Mouse (Mus musculus): Measurements from ENCODE around the gene Riok1. TPM values are rescaled to one million over a fixed set of nuclear protein-coding genes. Genes with fewer than 3 reads are reported as not detected.

The Riok1 gene
- polyA plus RNA-seq, 1 experiment from 2014 or later, result 62.5 TPM

DNA sequence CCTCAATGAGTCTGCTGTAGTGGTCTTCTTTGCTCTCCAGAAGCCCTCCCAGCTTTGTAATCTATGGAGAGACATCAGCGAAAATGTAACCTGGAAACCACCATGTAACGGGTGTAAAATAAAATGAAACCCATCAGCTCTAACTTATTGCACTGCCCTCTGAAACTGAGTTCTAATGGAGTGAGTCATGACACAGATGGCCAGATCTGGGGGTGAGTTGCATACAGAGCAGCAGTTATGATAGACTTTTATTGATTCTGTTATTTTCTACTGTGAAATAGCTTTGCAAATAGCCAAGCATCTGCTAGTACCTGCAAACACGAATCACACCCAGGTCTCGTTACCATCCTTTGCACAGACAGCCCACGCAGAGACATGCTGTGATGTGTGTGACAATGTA is 24.4 kb upstream of the Riok1 start:
- no peaks in the 10 kb centered on the region for H3K36me3 ChIP-seq
- no peaks in the 10 kb centered on the region for H3K27me3 ChIP-seq
- 84% methylated on average over 5 of the region's 5 CpGs for WGBS

DNA sequence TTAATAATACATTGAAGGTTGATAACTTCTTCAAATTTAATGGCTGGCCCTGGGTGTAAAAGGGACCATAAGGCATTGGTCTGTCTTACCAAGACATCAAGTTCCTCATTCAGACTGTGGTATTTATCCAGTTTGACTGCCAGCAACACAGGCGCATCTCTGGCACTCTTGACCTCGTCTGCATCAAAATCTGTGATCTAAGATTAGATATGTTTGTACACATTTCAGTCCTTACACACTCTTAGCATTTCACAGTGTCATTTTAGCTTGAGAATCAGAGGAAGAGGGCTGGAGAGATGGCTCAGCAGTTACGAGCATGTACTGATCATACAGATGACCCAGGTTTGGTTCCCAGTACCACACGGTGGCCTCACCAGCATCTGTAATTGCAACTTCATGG is 21.2 kb upstream of the Riok1 start:
- Histone ChIP-seq H3K9me3 (no peaks in the 10 kb centered on the region), H3K36me3 (no peaks in the 10 kb centered on the region), H3K9ac (no peak overlapping the region), H3K4me1 (no peaks in the 10 kb centered on the region), H3K27ac (no peak overlapping the region), H3K4me2 (replicated peaks) (no peak overlapping the region), H3K4me3 (no peak overlapping the region), H3K27me3 (no peaks in the 10 kb centered on the region)
- WGBS, result 88% methylated on average over 4 of the region's 4 CpGs
- no peak for ATAC-seq (ENCODE audit: insufficient number of reproducible peaks, insufficient read depth, low FRiP score, low TSS enrichment)

More for the DNA sequence above, 24.4 kb upstream of the Riok1 start:
- Histone ChIP-seq H3K4me2 (replicated peaks) (no peak overlapping the region), H3K27ac (no peak overlapping the region), H3K4me1 (no peaks in the 10 kb centered on the region), H3K9ac (no peak overlapping the region), H3K9me3 (no peaks in the 10 kb centered on the region), H3K4me3 (no peak overlapping the region)
- ATAC-seq (ENCODE audit: insufficient number of reproducible peaks, insufficient read depth, low FRiP score, low TSS enrichment), result no peak

DNA sequence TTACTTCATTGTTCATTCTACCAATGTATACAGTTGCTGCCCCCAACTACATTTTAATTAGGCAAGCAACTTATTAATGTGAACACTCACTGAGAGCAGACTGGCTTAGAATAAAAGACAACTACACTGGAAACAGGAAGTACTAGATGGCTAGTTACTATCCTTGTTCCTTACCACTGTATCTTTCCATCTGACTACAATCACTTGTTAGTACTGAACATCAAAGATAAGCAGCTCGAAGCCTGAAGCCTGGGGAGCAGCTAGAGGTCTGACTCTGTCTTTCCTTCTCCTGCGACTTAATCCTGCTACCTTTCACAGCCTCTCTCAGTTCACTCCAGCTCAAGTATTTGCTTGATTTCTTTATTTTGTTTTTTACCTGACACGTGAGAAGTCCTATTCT is 18.0 kb upstream of the Riok1 start:
- H3K27ac ChIP-seq, result no peak overlapping the region
- no peak for ATAC-seq (ENCODE audit: insufficient number of reproducible peaks, insufficient read depth, low FRiP score, low TSS enrichment)
- H3K9me3 ChIP-seq, result no peaks in the 10 kb centered on the region
- no peak overlapping the region for H3K4me2 ChIP-seq (replicated peaks)
- H3K36me3 ChIP-seq, result no peaks in the 10 kb centered on the region
- 81% methylated on average over 3 of the region's 3 CpGs for WGBS
- H3K4me3 ChIP-seq, result no peak overlapping the region
- no peaks in the 10 kb centered on the region for H3K27me3 ChIP-seq
- H3K4me1 ChIP-seq, result no peaks in the 10 kb centered on the region
- no peak overlapping the region for H3K9ac ChIP-seq

DNA sequence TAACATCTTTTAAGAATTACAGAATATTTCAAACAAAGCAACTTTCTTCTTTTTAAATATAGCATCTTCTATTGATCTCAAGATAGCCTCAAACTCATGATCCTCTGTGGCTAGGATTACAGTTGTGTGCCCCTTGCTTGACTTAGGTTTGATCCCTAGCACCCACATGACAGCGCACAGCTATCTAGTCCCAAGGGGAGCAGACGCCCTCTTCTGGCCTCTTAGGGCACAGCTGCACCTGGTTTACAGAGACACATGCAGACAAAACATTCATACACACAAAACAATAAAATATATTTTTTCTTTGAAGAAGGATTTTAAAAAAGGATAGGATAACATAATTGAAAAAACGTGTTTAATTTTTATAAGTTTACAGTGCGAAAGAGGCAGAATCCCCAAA is 10.9 kb upstream of the Riok1 start:
- Histone ChIP-seq H3K36me3 (no peaks in the 10 kb centered on the region), H3K4me3 (no peak overlapping the region), H3K9me3 (no peaks in the 10 kb centered on the region), H3K27ac (no peak overlapping the region), H3K4me1 (no peaks in the 10 kb centered on the region), H3K9ac (no peak overlapping the region), H3K27me3 (no peaks in the 10 kb centered on the region), H3K4me2 (replicated peaks) (no peak overlapping the region)
- ATAC-seq (ENCODE audit: insufficient number of reproducible peaks, insufficient read depth, low FRiP score, low TSS enrichment), result no peak
- WGBS, result 30% methylated on average over 4 of the region's 4 CpGs

DNA sequence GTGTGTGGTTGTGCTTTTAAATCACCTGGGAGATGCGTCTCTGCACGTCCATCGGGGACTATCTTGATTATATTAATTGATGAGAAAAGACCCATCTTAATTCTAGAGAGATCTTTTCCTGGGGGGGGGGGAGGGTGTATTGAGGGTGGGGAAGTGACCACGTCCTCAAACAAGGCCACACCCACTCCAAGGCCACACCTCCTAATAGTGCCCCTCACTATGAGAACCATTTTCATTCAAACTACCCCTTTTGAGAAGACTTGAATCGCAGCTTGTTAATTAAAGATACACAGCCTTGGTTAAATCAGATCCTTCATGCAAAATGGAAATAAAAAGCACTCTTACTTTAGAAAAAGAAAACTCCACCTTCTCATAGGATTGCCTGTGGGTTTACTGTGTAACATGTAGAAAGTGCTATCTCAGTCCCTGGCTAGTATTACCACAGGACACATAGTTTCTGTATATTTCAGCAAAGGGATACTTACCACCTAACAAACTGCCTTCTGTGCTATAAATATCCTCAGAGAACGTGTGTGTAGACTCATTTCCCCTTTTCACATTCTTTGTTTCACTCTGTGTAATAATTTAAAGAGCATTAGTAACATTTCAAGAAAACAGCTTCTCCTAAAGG is 9.1 kb upstream of the Riok1 start:
- no peak for ATAC-seq (ENCODE audit: insufficient number of reproducible peaks, insufficient read depth, low FRiP score, low TSS enrichment)
- Histone ChIP-seq H3K9ac (no peak overlapping the region), H3K27ac (no peak overlapping the region), H3K4me3 (no peak overlapping the region), H3K4me1 (no peaks in the 10 kb centered on the region), H3K36me3 (no peaks in the 10 kb centered on the region), H3K4me2 (replicated peaks) (no peak overlapping the region), H3K27me3 (no peaks in the 10 kb centered on the region), H3K9me3 (no peaks in the 10 kb centered on the region)
- 64% methylated on average over 6 of the region's 6 CpGs for WGBS

DNA sequence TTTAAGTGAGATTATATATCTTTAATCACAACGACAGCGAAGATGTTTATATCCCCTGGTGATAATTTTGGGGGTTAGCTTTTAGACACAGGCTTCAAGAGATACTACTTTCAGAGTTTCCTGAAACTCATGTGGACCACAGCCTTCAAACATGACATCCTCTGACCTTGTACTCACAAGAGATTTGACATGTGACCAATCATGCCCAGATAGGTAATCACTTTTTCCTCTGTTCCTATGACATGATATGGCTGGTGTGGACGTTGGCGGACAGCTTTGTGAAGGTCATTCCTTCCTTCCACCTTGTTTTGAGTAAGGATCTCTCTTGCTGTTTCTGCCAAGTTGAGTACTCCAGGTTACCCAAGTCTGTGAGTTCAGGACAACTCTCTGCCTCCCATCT is 8.4 kb upstream of the Riok1 start:
- no peak overlapping the region for H3K27ac ChIP-seq
- 80% methylated on average over 4 of the region's 4 CpGs for WGBS
- H3K9ac ChIP-seq, result no peak overlapping the region
- no peaks in the 10 kb centered on the region for H3K27me3 ChIP-seq
- no peak for ATAC-seq (ENCODE audit: insufficient number of reproducible peaks, insufficient read depth, low FRiP score, low TSS enrichment)
- H3K4me1 ChIP-seq, result no peaks in the 10 kb centered on the region
- H3K36me3 ChIP-seq, result no peaks in the 10 kb centered on the region
- no peak overlapping the region for H3K4me2 ChIP-seq (replicated peaks)
- H3K4me3 ChIP-seq, result no peak overlapping the region
- no peaks in the 10 kb centered on the region for H3K9me3 ChIP-seq

DNA sequence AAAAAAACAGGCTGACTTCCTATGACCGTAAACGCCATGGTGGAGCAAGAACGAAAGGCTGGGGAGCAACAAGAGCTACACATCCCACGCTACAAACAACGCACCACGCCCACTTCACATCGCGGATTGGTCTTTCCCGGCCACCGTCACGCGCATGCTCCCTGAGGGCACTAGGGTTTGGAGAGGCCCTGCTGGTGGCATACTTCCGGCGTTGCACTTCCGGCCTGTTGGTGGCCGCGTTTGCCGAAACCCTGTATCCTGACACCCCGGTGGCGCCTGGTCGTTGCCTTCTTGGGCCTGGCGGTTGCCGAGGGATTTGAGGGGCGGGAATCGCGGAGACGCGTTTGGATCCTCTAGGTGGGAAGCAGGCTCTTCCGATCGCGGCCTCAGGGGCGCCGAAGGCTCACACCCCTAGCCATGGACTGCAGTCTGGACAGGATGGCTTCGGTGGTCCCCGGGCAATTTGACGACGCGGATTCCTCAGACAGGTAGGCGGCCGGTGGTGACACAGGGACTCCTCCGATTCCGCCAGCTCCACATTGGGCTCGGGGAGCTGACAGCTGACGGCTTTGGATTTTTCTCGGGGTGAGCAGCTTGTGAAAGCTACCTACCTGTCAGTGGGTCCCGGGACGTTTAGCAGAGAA is 371 bp downstream of the Riok1 start, which contains the start of gene Cage1:
TSS of gene Cage1 (minus strand) at position 26 of the 644 bp plus-strand sequence.
- H3K9ac ChIP-seq, result peak within 1 kb of the TSS; percentile 83
- peak within 1 kb of the TSS; percentile 81 for H3K27ac ChIP-seq
- H3K4me2 ChIP-seq (replicated peaks), result peak within 1 kb of the TSS; percentile 93
- WGBS, result under 1% methylated on average over 47 of the region's 47 CpGs
- no peaks in the 10 kb centered on the region for H3K27me3 ChIP-seq
- no peaks in the 10 kb centered on the region for H3K9me3 ChIP-seq
- H3K4me3 ChIP-seq, result peak within 1 kb of the TSS; percentile 86
- peaks cover 14% of the 10 kb centered on the region for H3K4me1 ChIP-seq
- peak; percentile 89 for ATAC-seq (ENCODE audit: insufficient number of reproducible peaks, insufficient read depth, low FRiP score, low TSS enrichment)
- peaks cover 22% of the 10 kb centered on the region for H3K36me3 ChIP-seq

DNA sequence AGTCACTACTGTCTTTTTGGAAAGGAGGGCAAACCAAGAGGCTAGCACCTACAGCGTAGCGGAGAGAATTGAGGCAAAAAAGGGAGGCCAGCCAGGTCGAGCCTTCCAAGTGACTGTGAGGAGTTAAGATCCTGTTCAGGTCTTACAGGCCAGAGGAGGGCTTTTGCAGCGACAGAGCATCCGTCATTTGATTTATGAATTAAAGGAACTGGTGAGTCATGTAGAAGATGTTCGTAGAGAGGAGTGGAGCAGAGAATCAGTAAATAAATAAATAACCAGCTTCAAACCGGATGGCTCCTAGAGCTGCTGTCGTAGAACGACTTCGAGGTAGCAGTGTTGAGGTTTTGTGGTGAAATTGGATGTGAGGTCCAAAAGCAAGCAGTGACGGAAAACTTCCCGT is 1.0 kb downstream of the Riok1 start:
- 54% methylated on average over 12 of the region's 12 CpGs for whole genome bisulfite sequencing
- Histone ChIP-seq H3K9ac (peak overlapping the region; percentile 83), H3K9me3 (no peaks in the 10 kb centered on the region), H3K36me3 (peaks cover 27% of the 10 kb centered on the region), H3K27me3 (no peaks in the 10 kb centered on the region), H3K4me2 (replicated peaks) (peak overlapping the region; percentile 93), H3K27ac (no peak overlapping the region), H3K4me3 (peak overlapping the region; percentile 86), H3K4me1 (peaks cover 14% of the 10 kb centered on the region)
- no peak for ATAC-seq (ENCODE audit: insufficient number of reproducible peaks, insufficient read depth, low FRiP score, low TSS enrichment)

DNA sequence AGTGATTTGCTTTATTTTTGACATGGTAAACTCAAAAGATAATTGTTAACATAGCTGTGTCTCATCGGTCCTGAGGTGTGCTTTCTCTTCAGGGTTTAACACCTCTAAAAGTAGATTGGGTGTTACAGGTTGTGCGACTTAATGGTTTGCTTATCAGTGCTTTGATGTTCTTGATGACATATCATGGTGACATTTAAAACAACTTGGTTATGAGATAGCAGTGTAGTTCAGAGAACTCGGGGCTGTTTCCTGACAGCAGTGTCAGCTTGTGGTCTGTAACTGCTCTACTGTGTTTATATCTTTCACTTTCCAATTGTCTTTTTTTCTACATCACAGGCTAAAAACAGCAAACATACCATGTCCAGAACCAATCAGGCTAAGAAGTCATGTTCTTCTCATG is 13.1 kb downstream of the Riok1 start:
- Histone ChIP-seq H3K36me3 (peaks cover 77% of the 10 kb centered on the region), H3K9me3 (no peaks in the 10 kb centered on the region), H3K4me2 (replicated peaks) (no peak overlapping the region), H3K27me3 (no peaks in the 10 kb centered on the region), H3K4me1 (no peaks in the 10 kb centered on the region), H3K9ac (no peak overlapping the region), H3K27ac (no peak overlapping the region), H3K4me3 (no peak overlapping the region)
- WGBS, result 89% methylated on average over 3 of the region's 3 CpGs
- no peak for ATAC-seq (ENCODE audit: insufficient number of reproducible peaks, insufficient read depth, low FRiP score, low TSS enrichment)

DNA sequence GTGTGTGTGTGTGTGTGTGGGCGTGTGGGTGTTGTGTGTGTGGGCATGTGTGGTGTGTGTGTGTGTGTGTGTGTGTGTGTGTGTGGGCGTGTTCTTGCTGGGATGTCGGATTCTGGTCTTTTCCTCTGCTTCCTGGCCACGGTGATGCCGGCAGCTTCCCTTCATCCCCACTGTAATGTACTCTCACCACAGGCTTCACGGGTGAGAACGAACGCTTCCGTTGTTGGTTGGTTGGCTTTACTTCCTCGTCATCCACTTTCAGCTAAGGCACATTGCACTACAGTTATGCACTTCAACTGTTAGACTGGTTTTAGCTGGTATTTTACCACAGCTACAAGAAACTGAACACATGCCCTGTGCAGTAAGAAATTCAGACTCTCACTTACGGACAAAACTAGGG is 25.9 kb downstream of the Riok1 start:
- 90% methylated on average over 11 of the region's 11 CpGs for WGBS
- ATAC-seq (ENCODE audit: insufficient number of reproducible peaks, insufficient read depth, low FRiP score, low TSS enrichment), result no peak
- Histone ChIP-seq H3K4me2 (replicated peaks) (no peak overlapping the region), H3K9me3 (no peaks in the 10 kb centered on the region), H3K9ac (no peak overlapping the region), H3K4me3 (no peak overlapping the region), H3K27me3 (no peaks in the 10 kb centered on the region), H3K4me1 (no peaks in the 10 kb centered on the region), H3K27ac (no peak overlapping the region), H3K36me3 (peaks cover 45% of the 10 kb centered on the region)

DNA sequence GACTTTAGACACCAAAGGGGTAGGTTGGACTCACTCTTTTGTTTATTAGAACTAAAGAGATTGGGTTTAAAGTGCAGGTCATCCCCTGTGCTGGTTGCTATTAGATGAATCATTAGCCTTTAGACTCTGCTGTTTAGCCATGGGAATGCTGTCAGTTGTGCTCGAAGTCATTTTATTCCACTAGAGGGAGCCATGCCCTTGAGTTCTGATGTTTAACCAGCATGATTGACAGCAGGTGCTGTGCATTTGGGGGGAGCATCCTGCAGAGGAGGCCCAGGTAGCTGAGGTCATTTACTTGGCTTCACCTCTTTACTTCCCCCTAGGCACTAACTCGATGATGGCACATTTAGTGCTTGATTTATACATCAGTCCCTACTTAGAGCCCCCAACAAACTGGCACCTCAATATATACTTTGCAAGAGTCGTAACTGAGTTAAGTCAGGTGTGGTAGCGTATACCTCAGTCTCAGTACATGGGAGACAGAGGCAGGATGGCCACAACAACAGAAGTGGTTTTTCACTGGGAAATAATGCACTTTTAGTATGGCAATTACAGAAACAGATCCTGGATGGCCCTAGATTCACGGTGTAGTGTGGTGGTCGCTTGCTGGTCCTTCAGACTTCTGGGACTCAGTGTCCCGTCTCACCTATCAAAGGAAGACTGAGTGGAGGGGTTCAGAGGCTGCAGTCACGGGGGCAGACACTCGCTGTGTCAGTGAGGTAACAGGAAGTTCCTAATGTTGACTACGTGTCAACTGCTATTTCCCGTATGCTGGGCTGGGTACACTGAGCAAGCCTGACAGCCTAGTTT is 28.3 kb downstream of the Riok1 start:
- H3K4me1 ChIP-seq, result no peaks in the 10 kb centered on the region
- no peaks in the 10 kb centered on the region for H3K9me3 ChIP-seq
- H3K27ac ChIP-seq, result no peak overlapping the region
- no peak overlapping the region for H3K4me3 ChIP-seq
- H3K36me3 ChIP-seq, result peaks cover 26% of the 10 kb centered on the region
- 72% methylated on average over 11 of the region's 11 CpGs for WGBS
- H3K9ac ChIP-seq, result no peak overlapping the region
- H3K27me3 ChIP-seq, result no peaks in the 10 kb centered on the region
- no peak overlapping the region for H3K4me2 ChIP-seq (replicated peaks)
- ATAC-seq (ENCODE audit: insufficient number of reproducible peaks, insufficient read depth, low FRiP score, low TSS enrichment), result no peak

DNA sequence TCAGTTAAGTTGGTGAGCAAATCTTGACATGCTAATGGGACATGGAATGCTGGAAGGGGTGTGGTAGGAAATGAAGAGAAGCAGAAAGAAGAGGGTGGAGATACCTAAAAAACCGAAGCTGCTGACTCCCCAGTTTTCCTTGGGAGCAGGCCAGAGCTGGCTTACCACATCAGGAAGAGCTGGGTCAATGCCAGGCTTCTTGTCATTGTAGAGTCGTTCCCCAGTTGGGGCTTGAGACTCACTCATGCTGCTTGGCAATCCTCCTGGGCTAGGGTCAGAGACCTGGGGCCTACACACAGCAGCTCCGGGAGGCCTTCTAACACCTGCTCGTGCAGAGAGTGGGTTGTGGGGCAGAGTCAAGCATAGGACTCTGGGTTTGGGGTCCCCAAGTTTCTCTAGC is 34.1 kb downstream of the Riok1 start:
- Histone ChIP-seq H3K36me3 (no peaks in the 10 kb centered on the region), H3K9ac (no peak overlapping the region), H3K27me3 (no peaks in the 10 kb centered on the region), H3K4me2 (replicated peaks) (no peak overlapping the region), H3K4me3 (no peak overlapping the region), H3K27ac (no peak overlapping the region), H3K9me3 (no peaks in the 10 kb centered on the region), H3K4me1 (no peaks in the 10 kb centered on the region)
- 86% methylated on average over 4 of the region's 4 CpGs for WGBS
- no peak for ATAC-seq (ENCODE audit: insufficient number of reproducible peaks, insufficient read depth, low FRiP score, low TSS enrichment)
